Mouse (Mus musculus): ENCODE results near the gene Chd6.

Chd6 gene

GRCm38 (mm10) chr2:161066097-161066759, 42.6 kb downstream of the Chd6 start:
- no peak for DNase-seq

- DNase-seq, result no peak
Observed at GRCm38 (mm10) chr2:161065594-161065993, 43.3 kb downstream of the Chd6 start.

DNA sequence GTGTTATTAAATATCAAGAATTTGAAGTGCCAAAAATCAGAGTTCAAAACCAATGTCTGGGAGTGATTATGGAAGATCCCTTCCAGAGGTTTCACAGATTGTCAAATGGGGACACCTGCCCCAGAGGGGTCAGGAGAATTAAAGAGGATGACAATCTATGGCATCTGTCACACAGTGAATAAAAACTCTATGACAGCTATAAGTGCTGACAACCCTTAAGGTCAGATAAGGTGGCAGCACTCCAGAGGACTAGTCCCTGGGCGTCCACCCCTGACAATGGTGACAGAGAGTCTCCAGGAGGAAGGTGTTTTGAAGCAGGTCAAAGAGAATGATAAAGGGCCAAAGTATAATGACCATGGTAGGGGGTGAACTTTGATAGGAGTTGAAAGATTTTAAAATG, 44.0 kb downstream of the Chd6 start:
- DNase-seq, result no peak

DNA sequence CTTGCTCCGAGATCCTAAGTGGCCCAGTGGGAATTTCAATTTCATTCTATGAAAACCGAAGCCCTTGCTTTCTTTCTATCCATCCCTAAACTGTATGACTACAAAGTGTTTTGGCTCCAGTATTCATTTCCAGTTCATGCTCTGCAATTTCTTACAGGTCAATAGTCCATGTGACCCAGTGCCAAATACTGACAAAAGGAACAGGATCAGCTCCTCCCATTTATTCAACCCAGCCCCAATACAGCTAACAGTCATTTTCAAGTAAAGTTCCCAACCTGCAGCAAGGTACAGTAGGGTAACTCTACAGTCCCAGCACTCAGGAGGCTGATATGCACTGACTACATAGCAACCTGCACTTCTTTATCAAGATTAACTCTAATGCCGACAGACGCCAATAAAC, 50.0 kb downstream of the Chd6 start:
- no peak for DNase-seq

DNA sequence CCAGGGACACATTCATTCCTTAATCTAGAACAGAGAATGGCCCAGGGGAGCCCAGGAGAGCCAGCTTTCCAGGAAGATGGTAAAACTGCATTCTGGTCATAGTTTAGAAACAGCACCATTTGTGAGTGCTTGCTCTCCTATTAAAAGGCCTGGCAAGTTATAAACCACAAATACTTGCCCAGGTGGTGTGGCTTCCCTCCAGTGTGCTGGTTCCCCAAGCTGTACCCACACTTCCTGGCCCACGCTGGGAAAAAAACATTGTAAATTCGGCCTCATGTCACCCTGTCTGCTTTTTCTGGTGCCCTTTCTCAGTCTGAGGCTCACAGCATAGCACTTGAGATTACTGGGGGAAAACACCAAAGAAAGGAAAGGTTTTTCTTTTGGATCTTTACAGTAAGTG, 55.1 kb downstream of the Chd6 start:
- no peak for DNase-seq

- no peak for DNase-seq
Observed at GRCm38 (mm10) chr2:161052175-161052574, 56.7 kb downstream of the Chd6 start.

DNA sequence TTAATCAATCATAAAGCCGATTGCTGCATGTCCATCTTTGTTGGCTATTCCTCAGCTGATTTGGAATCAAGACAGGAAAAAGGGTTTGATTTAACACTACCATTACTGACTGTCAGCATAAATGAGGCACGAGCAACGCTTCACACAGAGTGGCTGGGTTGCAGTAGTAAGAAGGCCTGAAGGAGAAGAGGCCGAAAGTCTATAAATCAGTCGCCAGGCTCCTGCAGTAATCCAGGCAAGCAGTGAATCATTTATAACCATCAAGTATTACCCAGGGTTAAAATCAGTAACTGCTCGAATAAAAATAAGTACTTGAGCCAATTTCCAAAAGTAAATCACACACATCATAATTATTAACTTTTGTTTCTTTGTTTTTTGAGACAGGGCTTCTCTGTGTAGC, 59.4 kb downstream of the Chd6 start:
- DNase-seq, result no peak

DNA sequence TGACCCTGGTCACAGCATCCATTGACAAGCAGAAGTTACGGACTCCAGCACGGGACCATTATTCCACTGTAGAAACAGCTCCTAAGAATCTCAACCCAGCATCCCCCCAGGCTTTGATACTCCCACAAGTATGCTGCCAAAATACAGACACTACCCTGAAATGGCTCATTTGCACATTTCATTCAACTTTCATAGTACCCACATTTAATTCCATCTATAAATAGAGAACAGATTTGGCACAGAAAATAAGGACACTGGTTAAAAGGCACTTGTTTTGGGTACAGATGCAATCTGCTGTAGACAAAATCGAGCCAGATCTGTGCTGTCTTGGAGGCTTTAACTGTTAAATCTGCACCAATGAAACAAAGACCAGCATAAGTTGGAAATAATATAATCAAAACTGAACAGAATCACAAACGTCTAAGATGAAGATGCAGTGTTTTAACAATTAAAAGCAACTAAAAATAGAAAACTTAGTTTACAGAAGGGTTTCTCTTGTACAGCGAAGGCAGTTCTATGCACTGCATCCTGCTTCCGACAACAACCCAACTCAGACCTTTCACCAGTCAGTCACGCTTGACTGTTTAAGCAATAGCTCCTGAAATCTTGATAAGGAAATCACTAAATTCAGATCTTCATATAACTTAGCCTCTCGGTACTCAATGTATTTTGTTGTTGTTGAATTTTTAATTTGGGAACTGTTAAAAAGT, 64.2 kb downstream of the Chd6 start:
- no peak for DNase-seq

DNA sequence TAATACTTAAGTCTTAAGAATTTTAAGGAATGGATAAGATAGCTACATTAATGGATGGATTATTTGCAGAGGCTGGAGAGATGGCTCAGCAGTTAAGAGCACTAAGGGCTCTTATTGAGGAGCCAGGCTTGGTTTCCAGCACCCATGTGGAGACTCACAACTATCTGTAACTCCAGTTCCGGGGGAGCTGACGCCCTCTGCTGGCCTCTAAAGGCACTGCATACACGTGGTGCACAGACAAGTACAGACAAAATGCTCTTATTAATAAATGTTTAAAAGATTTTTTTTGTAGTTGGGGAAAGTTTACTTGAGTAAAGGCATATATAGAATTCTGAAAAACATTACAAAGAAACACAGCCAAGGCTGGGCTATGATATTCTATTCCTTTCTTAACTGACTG, 66.0 kb downstream of the Chd6 start:
- DNase-seq, result no peak

GRCm38 (mm10) chr2:161040743-161041142, 68.1 kb downstream of the Chd6 start:
- no peak for DNase-seq

- no peak for DNase-seq
Observed at GRCm38 (mm10) chr2:161037766-161038165, 71.1 kb downstream of the Chd6 start.

- no peak for DNase-seq
Observed at GRCm38 (mm10) chr2:161033141-161033540, 75.7 kb downstream of the Chd6 start.

DNA sequence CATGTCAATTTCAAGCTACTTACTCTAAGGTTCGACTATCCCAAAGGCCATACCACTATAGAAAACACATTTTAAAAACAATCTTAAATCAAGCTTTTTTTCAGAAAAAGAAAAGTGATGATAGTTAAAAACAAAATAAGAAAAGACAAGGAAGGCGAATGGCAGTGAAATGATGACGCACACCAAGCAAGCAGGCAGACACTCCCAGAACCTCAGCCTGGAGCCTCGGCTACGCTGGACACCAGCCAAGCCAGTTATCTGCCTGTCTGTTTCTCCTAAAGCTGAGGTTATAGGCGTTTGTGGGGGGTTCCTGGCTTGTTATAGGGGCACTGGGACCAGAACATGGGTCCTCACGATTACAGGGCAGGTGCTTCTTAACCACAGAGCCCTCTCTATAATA, 76.5 kb downstream of the Chd6 start:
- DNase-seq, result no peak

DNA sequence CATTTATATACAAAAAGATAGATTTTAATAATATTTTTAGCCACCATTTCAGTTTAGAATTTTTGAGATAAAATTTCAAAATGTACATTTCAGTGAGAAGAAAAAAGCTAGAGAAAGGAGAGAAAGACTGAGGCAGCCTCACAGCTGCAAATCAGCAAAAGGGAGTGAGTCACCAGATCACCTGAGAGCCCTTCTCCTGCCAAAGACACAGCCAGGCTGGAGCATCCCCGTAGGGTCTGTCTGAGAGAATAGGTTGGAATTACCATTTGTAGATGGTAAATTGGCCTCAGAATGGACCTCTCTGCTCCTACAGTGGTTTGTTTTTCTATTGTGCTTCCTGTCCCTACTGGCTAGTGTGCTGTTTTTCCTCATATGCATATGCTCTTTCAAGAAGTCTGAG, 84.3 kb downstream of the Chd6 start:
- no peak for DNase-seq

DNA sequence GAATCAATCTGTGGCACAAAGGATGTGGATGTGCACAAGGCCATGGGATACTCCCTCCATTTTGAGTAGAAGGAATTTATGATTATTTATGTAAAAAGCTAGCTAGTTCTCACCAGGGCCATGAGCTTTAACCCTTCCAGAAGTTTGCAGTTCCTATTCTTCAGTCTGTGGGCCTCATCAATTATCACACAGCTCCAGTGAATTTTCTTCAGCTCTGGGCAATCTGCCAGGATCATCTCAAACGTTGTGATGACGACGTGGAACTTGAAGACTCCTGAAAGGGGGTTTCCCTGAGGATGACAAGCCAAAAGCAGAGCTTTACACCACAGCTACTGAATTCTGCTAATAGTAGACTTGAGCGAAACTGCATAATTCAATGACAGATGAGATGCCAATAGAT, 91.0 kb downstream of the Chd6 start:
- DNase-seq, result no peak

DNA sequence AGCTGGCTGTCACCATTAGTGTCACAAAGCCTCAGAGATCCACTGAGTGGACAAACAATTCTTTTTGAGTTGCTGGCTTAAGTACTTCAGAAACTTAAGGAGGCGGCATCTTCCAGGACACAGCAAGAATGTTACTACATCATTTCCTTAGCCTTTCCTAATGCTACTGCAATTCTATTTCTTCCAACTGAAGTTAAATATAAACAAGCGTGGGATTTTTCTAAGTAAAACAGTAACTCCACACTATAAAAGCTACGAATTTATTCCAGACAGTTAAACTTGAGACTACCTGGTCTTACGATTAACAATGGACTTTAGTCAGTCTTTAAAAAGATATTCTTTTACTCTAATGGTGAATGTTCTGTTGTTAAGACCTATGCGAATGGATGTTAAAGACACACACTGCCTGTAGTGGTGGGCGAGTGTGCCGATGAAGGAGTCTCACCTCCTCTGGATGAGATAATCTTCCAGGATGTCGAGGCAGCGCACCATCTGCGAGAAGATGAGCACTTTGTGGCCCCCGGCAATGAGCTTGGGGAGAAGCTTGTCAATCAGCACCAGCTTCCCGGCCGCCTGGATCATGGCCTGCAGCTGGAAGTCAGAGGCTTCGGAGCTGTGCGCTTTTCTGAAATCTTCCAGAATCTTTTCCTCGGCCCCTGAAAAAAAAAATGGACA, 96.2 kb downstream of the Chd6 start:
- DNase-seq, result peak; percentile 31

- DNase-seq, result no peak
Observed at GRCm38 (mm10) chr2:161004338-161004737, 104.5 kb downstream of the Chd6 start.

DNA sequence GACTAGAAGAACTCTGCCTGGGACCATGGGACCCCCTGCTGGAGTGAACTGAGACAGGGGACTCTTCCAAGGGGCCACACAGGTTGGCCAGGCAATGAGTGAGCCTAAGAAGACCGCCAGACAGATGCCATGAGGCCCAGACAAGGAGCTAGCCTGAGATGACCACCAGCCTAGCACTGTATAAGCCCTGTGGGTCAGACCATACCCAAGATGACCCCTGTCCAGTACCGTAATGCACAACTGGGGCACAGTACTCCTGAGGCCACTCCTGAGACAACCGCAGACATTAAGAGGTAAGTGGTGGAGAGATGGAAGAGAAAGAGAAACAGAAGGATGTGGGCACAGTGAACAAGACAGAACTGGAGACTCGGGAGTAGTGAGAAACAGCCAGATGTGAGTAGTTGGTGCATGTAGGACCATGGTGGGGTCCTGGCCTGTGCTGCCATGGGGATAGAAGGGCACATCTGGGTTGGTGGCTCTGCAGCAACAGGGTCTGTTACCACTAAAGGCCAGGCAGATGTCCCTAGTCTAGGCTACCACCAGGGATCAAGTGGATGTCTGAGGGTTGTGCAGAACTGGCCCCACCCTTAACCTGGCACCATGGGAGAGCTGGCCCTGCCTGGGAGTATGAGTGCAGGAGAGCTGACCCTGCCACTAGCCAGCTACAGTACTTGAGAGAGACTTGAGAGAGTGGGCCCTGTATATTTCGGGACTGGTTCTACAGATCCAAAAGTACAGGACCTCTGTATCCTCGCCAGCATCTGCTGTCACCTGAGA, 111.7 kb downstream of the Chd6 start:
- DNase-seq, result no peak

- no peak for DNase-seq
Observed at GRCm38 (mm10) chr2:160994181-160994580, 114.7 kb downstream of the Chd6 start.

DNA sequence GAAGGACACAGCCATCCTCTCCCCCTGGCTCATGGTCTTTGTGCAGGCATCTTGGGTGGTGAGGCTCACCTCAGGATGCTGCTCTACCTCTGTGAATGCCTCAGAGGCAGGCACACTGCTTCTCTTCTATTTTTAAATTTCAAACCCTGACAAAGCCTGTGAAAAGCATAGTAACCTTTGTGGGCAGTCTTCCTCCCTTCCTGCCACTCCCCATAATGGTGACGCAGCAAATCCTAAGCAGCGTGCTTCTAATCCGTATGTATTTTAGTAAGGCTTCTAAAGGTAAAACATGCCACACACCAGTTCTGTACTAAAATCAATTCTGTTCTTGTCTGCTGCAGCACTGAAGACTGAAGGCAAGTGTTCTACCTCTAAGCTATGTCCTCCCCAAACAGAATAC, 116.4 kb downstream of the Chd6 start:
- no peak for DNase-seq

DNA sequence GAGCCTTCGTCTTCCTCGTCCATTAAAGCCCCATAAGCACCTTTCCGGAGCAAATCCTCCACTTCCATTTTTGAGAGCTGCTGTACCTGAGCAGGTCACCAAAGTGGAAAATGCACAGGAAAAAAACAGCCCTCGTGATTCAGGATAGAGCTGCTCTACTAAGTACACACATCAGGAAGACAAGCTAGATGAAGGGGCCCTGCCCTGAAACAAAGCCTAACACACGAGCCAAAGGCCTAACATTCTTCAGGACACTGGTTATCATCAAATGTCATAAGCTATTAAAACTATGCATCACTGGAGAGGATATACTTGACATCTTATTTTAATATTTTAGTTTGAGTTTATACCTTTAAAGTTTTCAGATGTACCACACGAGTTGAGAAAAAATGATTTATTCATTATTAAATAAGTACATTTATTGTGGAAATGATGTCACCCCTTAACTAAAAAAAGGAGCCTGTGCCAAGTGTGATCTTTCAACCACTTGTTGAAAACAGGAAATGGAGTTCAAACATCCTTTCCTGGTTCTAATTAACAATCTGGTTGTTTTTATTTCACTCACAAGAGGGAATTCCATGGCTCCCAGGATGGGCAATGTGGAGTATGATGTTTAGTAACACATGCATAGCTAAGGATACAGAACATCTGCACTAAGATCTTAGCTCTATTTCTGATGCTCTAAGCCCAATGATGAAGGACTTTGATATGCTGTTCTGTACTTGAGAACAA, 118.4 kb downstream of the Chd6 start:
- DNase-seq, result no peak

- no peak for DNase-seq
Observed at GRCm38 (mm10) chr2:160987503-160987902, 121.4 kb downstream of the Chd6 start.

GRCm38 (mm10) chr2:160982636-160983035, 126.2 kb downstream of the Chd6 start:
- DNase-seq, result no peak

Measured in right cerebral cortex, postnatal 25 days (tissue).